Mouse (Mus musculus): ENCODE data around the gene Adgrl1. TPM values are rescaled to one million over a fixed set of nuclear protein-coding genes. Genes with fewer than 3 reads are reported as not detected.
A peak's percentile ranks its signal among the peaks of the same experiment; 100 is the strongest.
"Not testable (repeated sequence)": the region's sequence is repeated elsewhere in the genome, so short reads cannot be mapped to it uniquely, and the experiment has no call there.

The Adgrl1 gene
- polyA plus RNA-seq, 1 experiment from 2014 or later: 14.3 TPM

DNA sequence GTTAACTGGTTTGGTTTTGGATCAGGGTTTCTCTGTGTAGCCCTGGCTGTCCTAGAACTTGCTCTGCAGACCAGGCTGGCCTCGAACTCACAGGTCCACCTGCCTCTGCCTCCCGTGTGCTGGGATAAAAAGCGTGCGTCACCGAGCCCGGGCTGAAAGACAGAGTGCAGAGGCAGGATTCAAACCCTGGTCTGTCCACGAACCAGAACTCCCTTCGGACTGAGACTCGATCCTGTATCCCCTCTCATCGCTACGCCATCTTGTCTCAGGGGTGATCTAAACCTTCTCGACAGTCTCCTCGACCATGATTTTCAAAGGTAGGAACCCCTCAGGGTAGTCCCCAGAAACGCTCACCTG is 54.8 kb downstream of the Adgrl1 start:
- no peak for DNase-seq (ENCODE audit: low spot score)

DNA sequence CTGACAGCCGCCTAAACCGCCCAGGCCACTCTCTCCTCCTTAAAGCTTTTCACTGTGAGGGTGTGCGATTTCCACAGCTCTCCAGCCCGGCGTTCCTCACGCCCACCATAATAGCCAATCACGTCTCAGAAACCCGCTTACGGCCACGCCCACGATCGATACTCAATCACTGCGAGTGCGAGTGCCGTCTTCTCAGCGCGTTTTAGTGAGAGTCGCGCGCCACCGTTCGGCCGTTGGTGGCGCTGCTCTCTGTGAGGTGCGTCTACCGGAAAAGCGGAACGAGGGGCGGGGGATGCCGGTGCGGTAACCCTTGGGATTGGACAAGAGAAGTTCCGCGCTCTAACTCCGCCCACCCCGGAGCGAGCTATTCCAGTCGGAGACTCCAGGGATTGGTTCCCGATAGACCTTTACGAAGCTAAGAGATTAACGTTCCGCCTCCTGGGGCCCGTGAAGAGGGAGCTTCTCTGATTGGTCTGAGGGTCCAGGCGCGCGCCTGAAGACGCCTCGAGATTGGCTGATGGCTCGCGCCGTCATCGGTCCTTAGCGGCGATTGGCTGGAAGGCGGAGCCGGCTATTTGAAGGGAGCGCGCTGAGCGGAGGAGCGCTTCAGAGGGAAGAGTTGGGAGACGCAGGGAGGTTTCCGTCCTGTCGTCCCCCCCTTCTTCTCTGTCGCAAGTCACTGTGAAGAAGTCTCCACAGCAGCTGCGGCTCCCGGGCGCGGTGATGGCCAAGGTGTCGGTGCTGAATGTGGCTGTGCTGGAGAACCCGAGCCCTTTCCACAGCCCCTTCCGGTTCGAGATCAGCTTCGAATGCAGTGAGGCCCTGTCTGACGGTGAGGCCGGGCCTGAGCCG is 55.4 kb downstream of the Adgrl1 start, which contains the start of the genes Gm10644 and Asf1b:
TSS of gene Gm10644 (minus strand) at position 100 of the 852 bp plus-strand sequence.
TSS of gene Asf1b (plus strand) at position 402 of the 852 bp plus-strand sequence.
- peak; percentile 99 for DNase-seq (ENCODE audit: low spot score)

GRCm38 (mm10) chr8:83955958-83956218 is 56.0 kb downstream of the Adgrl1 start:
- DNase-seq (ENCODE audit: low spot score): no peak

- peak; percentile 67 for DNase-seq (ENCODE audit: low spot score)
These were observed 56.9 kb downstream of the Adgrl1 start for GRCm38 (mm10) chr8:83956789-83957188.

- DNase-seq (ENCODE audit: low spot score): no peak
These were observed 64.3 kb downstream of the Adgrl1 start for GRCm38 (mm10) chr8:83964015-83964765.

GRCm38 (mm10) chr8:83967701-83968100 is 67.8 kb downstream of the Adgrl1 start:
- DNase-seq (ENCODE audit: low spot score): no peak

DNA sequence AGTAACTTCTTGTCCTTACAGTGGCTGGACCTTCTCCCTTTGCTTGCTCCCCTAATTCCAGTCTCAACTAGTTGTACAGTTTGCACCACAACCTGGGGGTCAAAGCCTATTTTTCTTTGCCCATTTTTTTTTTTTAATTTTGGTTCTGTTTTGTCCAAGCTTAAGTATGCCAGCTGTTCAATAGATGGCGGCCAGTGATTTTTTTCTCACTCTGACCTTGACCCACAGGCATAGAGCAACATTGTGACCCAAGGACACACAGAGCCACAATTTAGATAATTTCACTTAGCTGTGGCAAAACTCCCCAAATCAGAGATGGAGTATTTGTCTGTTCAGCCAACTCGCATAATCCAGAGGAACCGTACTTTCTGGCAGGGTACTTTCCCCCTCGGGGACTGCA is 71.2 kb downstream of the Adgrl1 start:
- DNase-seq (ENCODE audit: low spot score): no peak

GRCm38 (mm10) chr8:83971661-83972060 is 71.8 kb downstream of the Adgrl1 start:
- DNase-seq (ENCODE audit: low spot score): no peak

DNA sequence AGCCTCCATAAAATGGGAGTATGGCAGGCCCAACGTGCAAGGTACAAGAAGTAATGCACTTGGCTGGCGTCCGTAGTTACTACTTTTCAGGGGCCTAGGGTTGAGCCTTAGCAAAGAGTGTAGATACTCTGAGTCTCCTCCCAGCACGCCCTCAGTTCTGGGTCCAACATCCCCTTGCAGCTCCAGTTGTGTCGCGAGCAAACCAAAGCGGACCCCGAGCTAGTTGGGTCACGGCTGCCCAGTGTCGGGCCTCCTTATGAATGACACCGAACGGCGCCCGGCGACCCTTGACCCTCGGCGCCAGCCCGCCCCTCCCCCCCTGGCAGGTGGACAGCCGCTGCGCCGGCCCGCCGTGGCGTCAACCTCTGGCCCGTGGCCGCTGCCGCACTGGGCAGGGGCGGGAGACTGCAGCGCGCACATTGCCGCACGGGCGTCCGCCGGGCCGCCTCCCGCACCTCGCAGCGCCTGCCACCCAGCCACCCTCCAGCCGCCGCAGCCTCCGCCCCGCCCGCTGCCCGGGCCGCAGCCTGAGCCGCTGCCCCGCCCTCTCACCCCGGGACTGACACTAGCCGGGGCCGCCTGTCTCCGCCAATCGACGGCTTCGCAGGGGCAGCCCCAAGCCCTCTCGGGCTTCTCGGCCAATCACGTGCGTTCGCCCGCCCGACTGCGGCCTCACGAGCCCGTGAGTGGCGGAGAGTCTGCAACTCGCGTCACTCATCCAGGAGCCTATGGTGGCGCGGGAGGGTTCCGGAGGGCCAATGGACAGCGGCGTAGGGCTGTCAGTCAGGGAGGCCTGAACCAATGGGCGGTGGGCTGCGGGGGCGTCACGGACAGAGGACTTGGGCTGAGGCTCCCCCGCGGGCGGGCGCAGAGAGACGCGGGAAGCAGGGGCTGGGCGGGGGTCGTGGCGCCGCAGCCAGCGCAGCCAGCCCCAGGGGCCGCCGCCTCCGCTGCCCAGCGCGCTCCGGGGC is 72.5 kb downstream of the Adgrl1 start, which contains the start of gene Prkaca:
TSS of gene Prkaca (plus strand) at position 844 of the 971 bp plus-strand sequence.
- peak; percentile 99 for DNase-seq (ENCODE audit: low spot score)

GRCm38 (mm10) chr8:83973161-83974031 is 73.5 kb downstream of the Adgrl1 start:
- DNase-seq (ENCODE audit: low spot score): no peak

DNA sequence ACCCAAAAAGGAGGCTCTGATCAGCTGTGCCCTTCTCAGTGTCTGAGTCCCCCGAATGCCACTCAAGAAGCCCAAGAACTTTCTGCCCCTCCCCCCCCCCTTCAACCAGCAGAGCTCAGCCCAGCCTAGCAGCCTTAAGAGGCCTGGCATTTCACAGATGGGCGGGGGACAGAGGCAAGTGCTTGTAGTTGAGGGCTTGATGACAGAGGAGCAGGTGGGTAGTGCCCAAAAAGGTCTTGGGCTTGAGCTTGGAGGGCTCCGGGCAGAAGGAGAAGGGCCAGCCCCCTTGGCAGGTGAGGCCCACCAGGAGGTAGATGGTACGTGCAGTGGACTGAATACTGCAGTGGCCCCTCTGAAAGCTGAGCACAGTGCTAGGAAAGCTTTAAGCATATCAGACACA is 74.6 kb downstream of the Adgrl1 start:
- no peak for DNase-seq (ENCODE audit: low spot score)

GRCm38 (mm10) chr8:83976101-83976630 is 76.3 kb downstream of the Adgrl1 start:
- peak; percentile 25 for DNase-seq (ENCODE audit: low spot score)

GRCm38 (mm10) chr8:83976779-83977350 is 77.0 kb downstream of the Adgrl1 start:
- no peak for DNase-seq (ENCODE audit: low spot score)

DNA sequence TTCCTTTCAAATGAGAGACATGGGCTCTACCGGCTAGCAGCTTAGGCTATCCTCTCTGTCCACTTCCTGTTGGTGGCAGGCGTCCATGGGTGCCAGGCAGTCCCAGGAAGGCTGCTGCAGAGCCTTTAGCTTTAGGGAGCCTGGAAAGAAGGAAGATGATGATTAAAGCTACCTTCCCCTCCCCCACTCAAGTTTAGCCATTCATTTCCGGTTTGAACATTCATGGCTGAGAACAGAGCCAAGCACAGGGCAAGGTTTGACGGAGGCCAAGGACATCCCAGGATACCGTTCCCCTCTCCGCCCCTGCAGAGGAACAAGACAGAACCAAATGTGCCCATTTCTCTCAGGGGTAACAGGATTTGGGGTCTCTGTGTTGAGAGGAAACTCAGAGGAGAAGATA is 77.7 kb downstream of the Adgrl1 start:
- no peak for DNase-seq (ENCODE audit: low spot score)

DNA sequence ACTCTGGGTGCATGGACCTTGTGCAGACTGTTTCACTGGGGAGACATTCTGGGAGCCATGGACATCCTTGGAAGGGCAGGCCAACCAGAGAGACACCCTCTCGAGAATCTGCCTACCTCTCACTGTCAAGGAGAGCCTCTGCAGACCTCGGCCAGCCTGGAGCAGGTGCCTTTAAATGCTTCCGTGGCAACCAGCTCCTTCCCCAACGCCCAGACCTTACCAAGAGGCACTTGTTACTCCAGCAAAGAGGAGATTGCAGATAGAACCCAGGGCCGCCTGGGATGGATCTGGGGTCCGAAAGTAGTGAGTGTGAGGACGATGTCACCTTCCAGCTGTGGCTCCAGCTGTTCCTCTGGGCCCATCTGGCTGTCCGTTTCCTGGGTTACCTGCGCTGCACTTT is 78.3 kb downstream of the Adgrl1 start:
- DNase-seq (ENCODE audit: low spot score): no peak

GRCm38 (mm10) chr8:83980250-83980649 is 80.3 kb downstream of the Adgrl1 start:
- DNase-seq (ENCODE audit: low spot score): no peak

GRCm38 (mm10) chr8:83980845-83981244 is 80.9 kb downstream of the Adgrl1 start:
- DNase-seq (ENCODE audit: low spot score): no peak

DNA sequence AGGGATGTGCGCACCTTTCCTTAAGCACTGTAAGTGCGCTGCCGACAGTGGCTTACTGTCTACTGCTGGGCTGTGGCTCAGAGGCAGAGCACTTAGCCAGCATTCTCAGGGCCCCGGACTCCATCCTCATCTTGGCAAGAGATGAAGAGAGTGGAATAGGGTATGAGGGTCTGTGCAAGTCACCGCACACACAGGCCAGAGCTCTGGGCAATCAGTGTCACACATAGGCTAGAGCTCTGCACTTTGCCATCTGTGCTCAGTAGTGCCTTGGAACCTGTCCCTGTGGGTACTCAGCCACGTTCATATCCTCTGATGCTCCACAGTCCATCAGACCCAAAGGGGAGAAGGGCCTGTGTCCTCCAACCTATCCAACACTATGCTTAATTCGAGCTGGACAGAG is 81.6 kb downstream of the Adgrl1 start:
- no peak for DNase-seq (ENCODE audit: low spot score)

GRCm38 (mm10) chr8:83982449-83982848 is 82.5 kb downstream of the Adgrl1 start:
- no peak for DNase-seq (ENCODE audit: low spot score)

DNA sequence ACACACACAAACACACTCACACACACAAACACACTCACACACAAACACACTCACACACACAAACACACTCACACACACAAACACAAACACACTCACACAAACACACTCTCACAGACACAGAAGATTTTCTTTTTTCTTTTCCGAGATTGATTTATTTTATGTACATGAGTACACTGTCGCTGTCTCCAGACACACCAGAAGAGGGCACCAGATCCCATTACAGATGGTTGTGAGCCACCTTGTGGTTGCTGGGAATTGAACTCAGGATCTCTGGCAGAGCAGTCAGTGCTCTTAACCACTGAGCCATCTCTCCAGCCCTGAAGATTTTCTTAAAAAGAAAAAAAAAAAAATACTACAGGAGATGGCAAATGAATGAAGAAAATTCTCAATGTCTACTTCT is 83.3 kb downstream of the Adgrl1 start:
- not testable (repeated sequence) for DNase-seq (ENCODE audit: low spot score)
